Mouse (Mus musculus) limb, embryonic 11.5 days (tissue): Measurements from ENCODE around the gene Fnbp4. TPM values are rescaled to one million over a fixed set of nuclear protein-coding genes. Genes with fewer than 3 reads are reported as not detected.

Experiments
- ATAC-seq: fragments of 200-750 bp; cut with Nextera tagmentation; 2 replicates; pipeline ENCODE4 v1.8.0; 2017; ENCODE audit warnings: low read depth; ENCODE audit not compliant: insufficient number of reproducible peaks, low FRiP score, low TSS enrichment
- DNase-seq: peaks from one replicate; pipeline ENCODE4 v3.0.0-alpha.2; 2015; ENCODE audit warnings: low spot score
- H3K27ac ChIP-seq: fragments of 300-500 bp; sonication (generic); replicated peaks from 2 replicates; pipeline ENCODE4 v1.5.1; 2014; ENCODE audit warnings: low read depth, mild to moderate bottlenecking, low read length
- H3K27me3 ChIP-seq: fragments of 300-500 bp; sonication (generic); 2 replicates; pipeline ENCODE4 v1.6.1; 2014; ENCODE audit warnings: mild to moderate bottlenecking, low read length, mixed read lengths; ENCODE audit not compliant: control insufficient read depth, insufficient read depth
- H3K36me3 ChIP-seq: fragments of 300-500 bp; sonication (generic); 2 replicates; pipeline ENCODE4 v1.6.1; 2014; ENCODE audit warnings: mild to moderate bottlenecking, low read length, moderate library complexity, mixed read lengths; ENCODE audit not compliant: control insufficient read depth, insufficient read depth
- H3K4me1 ChIP-seq: fragments of 300-500 bp; sonication (generic); 2 replicates; pipeline ENCODE4 v1.6.1; 2014; ENCODE audit warnings: low read length, mixed read lengths; ENCODE audit not compliant: control insufficient read depth, insufficient read depth
- H3K4me2 ChIP-seq: fragments of 300-500 bp; sonication (generic); 2 replicates; pipeline ENCODE4 v1.6.1; 2014; ENCODE audit warnings: low read depth, mild to moderate bottlenecking, moderate library complexity; ENCODE audit not compliant: severe bottlenecking
- H3K4me3 ChIP-seq: fragments of 300-500 bp; sonication (generic); 2 replicates; pipeline ENCODE4 v1.5.1; 2014; ENCODE audit warnings: low read depth, low read length
- H3K9ac ChIP-seq: fragments of 300-500 bp; sonication (generic); 2 replicates; pipeline ENCODE4 v1.6.1; 2014; ENCODE audit warnings: mild to moderate bottlenecking, low read length
- H3K9me3 ChIP-seq: fragments of 300-500 bp; sonication (generic); 2 replicates; pipeline ENCODE4 v1.6.1; 2016; ENCODE audit warnings: low read length; ENCODE audit not compliant: control insufficient read depth
- WGBS: fragments of 180-500 bp; shearing (Covaris S2); extraction: QIAGEN DNeasy Blood & Tissue Kit; methylation state at CpG from one replicate; pipeline ENCODE4 v1.1.7; 2014; 5-methylcytosine and 5-hydroxymethylcytosine counted together
- polyA plus RNA-seq: library from polyadenylated mRNA; unstranded; fragments of >200 nt; fragmentation: Nextera tagmentation; extraction: Ambion mirVana; gene quantifications from 2 replicates; pipeline ENCODE4 v1.2.1, GENCODE M21; 2014

Gene Fnbp4
- 102 and 117 TPM in 2 replicates for polyA plus RNA-seq

GRCm38 (mm10) chr2:90745053-90745678 lies at the start of gene Fnbp4:
Gene Fnbp4 (plus strand): TSS chr2:90745370.
- Histone ChIP-seq H3K4me1 (peaks cover 6% of the 10 kb centered on the region; the same call in 1 of the 2 replicates), H3K36me3 (peaks cover 2% of the 10 kb centered on the region; the same call in 1 of the 2 replicates), H3K27ac (peak within 1 kb of the TSS; percentile 92), H3K9me3 (no peaks in the 10 kb centered on the region), H3K4me3 (peak within 1 kb of the TSS; percentile 74), H3K4me2 (peak within 1 kb of the TSS; percentile 83), H3K27me3 (no peaks in the 10 kb centered on the region), H3K9ac (peak within 1 kb of the TSS; percentile 90)
- DNase-seq (peak; percentile 97), ATAC-seq (peak; percentile 99)
- 1% methylated on average over 44 of the region's 44 CpGs for WGBS

- no peaks in the 10 kb centered on the region for H3K9me3 ChIP-seq
- H3K36me3 ChIP-seq = peaks cover 24% of the 10 kb centered on the region
- DNase-seq (no peak), ATAC-seq (no peak)
- 95% methylated on average over 4 of the region's 4 CpGs for WGBS
- H3K9ac ChIP-seq = no peak overlapping the region
- H3K4me3 ChIP-seq = no peak overlapping the region
- H3K4me1 ChIP-seq = no peaks in the 10 kb centered on the region
- H3K27ac ChIP-seq = no peak overlapping the region
- no peak overlapping the region for H3K4me2 ChIP-seq
- no peaks in the 10 kb centered on the region for H3K27me3 ChIP-seq
These were observed 44.2 kb upstream of the Fnbp4 start for GRCm38 (mm10) chr2:90700943-90701342.

GRCm38 (mm10) chr2:90708548-90708947 lies 36.6 kb upstream of the Fnbp4 start:
- Histone ChIP-seq H3K4me3 (no peak overlapping the region), H3K27ac (no peak overlapping the region), H3K9me3 (no peaks in the 10 kb centered on the region), H3K27me3 (no peaks in the 10 kb centered on the region), H3K36me3 (peaks cover 36% of the 10 kb centered on the region), H3K4me1 (no peaks in the 10 kb centered on the region), H3K9ac (no peak overlapping the region), H3K4me2 (no peak overlapping the region)
- DNase-seq = no peak
- no peak for ATAC-seq
- 88% methylated on average over 1 of the region's 1 CpGs for WGBS

GRCm38 (mm10) chr2:90715555-90716092 lies 29.5 kb upstream of the Fnbp4 start:
- H3K27me3 ChIP-seq = no peaks in the 10 kb centered on the region
- H3K4me1 ChIP-seq = no peaks in the 10 kb centered on the region
- ATAC-seq = no peak
- H3K27ac ChIP-seq = no peak overlapping the region
- H3K36me3 ChIP-seq = peaks cover 27% of the 10 kb centered on the region
- no peak overlapping the region for H3K9ac ChIP-seq
- DNase-seq = no peak
- no peak overlapping the region for H3K4me3 ChIP-seq
- WGBS = 97% methylated on average over 7 of the region's 7 CpGs
- H3K9me3 ChIP-seq = no peaks in the 10 kb centered on the region
- H3K4me2 ChIP-seq = no peak overlapping the region

- no peak overlapping the region for H3K4me3 ChIP-seq
- H3K4me2 ChIP-seq = no peak overlapping the region
- no peak for DNase-seq
- no peaks in the 10 kb centered on the region for H3K9me3 ChIP-seq
- no peak overlapping the region for H3K27ac ChIP-seq
- no peaks in the 10 kb centered on the region for H3K27me3 ChIP-seq
- H3K36me3 ChIP-seq = peaks cover 22% of the 10 kb centered on the region
- WGBS = 84% methylated on average over 4 of the region's 4 CpGs
- no peak for ATAC-seq
- H3K9ac ChIP-seq = no peak overlapping the region
- H3K4me1 ChIP-seq = no peaks in the 10 kb centered on the region
These were observed 27.8 kb upstream of the Fnbp4 start for GRCm38 (mm10) chr2:90717366-90717765.

- no peak overlapping the region for H3K27ac ChIP-seq
- no peak overlapping the region for H3K4me2 ChIP-seq
- DNase-seq = no peak
- ATAC-seq = no peak
- H3K9ac ChIP-seq = no peak overlapping the region
- WGBS = 93% methylated on average over 5 of the region's 5 CpGs
- H3K36me3 ChIP-seq = peaks cover 22% of the 10 kb centered on the region
- H3K27me3 ChIP-seq = no peaks in the 10 kb centered on the region
- H3K4me1 ChIP-seq = no peaks in the 10 kb centered on the region
- no peak overlapping the region for H3K4me3 ChIP-seq
- H3K9me3 ChIP-seq = no peaks in the 10 kb centered on the region
These were observed 27.2 kb upstream of the Fnbp4 start for GRCm38 (mm10) chr2:90717948-90718347.

- ATAC-seq (no peak), DNase-seq (no peak)
- H3K9me3 ChIP-seq = no peaks in the 10 kb centered on the region
- peaks cover 34% of the 10 kb centered on the region for H3K36me3 ChIP-seq
- no peak overlapping the region for H3K9ac ChIP-seq
- no peak overlapping the region for H3K27ac ChIP-seq
- H3K4me3 ChIP-seq = no peak overlapping the region
- H3K4me2 ChIP-seq = no peak overlapping the region
- H3K4me1 ChIP-seq = no peaks in the 10 kb centered on the region
- WGBS = 96% methylated on average over 3 of the region's 3 CpGs
- H3K27me3 ChIP-seq = no peaks in the 10 kb centered on the region
These were observed 18.4 kb upstream of the Fnbp4 start for GRCm38 (mm10) chr2:90726818-90727217.

GRCm38 (mm10) chr2:90735326-90735725 lies 9.8 kb upstream of the Fnbp4 start:
- H3K36me3 ChIP-seq = peaks cover 18% of the 10 kb centered on the region; the same call in 1 of the 2 replicates
- no peak for ATAC-seq
- H3K27me3 ChIP-seq = no peaks in the 10 kb centered on the region
- H3K27ac ChIP-seq = no peak overlapping the region
- no peak for DNase-seq
- no peak overlapping the region for H3K9ac ChIP-seq
- WGBS = 94% methylated on average over 11 of the region's 11 CpGs
- no peaks in the 10 kb centered on the region for H3K9me3 ChIP-seq
- H3K4me3 ChIP-seq = no peak overlapping the region
- no peak overlapping the region for H3K4me2 ChIP-seq
- no peaks in the 10 kb centered on the region for H3K4me1 ChIP-seq
